Mouse (Mus musculus) olfactory bulb, adult 2 months (tissue): Measurements from ENCODE around the gene Cd300a. TPM values are rescaled to one million over a fixed set of nuclear protein-coding genes. Genes with fewer than 3 reads are reported as not detected.

ENCODE experiments used
- H3K27ac ChIP-seq: fragments of 200-500 bp; 2 replicates; pipeline ENCODE4 v1.5.1; 2012; ENCODE audit warnings: low read depth, low read length; ENCODE audit not compliant: insufficient read depth
- H3K4me1 ChIP-seq: fragments of 200-500 bp; 2 replicates; pipeline ENCODE4 v1.6.1; 2012; ENCODE audit warnings: low read length; ENCODE audit not compliant: control insufficient read depth, insufficient read depth
- H3K4me3 ChIP-seq: fragments of 200-500 bp; 2 replicates; pipeline ENCODE4 v1.5.1; 2012; ENCODE audit warnings: mild to moderate bottlenecking, low read depth, low read length, moderate library complexity; ENCODE audit not compliant: insufficient read depth
- CTCF ChIP-seq: fragments of 200-500 bp; IDR thresholded peaks from 2 replicates; pipeline ENCODE4 v1.5.1; 2012; ENCODE audit warnings: low read depth, mild to moderate bottlenecking, low read length, moderate library complexity; ENCODE audit not compliant: insufficient read depth
- POLR2A ChIP-seq: fragments of 200-500 bp; IDR thresholded peaks from 2 replicates; pipeline ENCODE4 v1.6.1; 2012; ENCODE audit warnings: mild to moderate bottlenecking, low read depth, low read length, moderate library complexity; ENCODE audit not compliant: insufficient read depth
- WGBS: fragments of 180-500 bp; shearing (Covaris S2); methylation state at CpG from one replicate; pipeline ENCODE4 v1.1.7; 2018; 5-methylcytosine and 5-hydroxymethylcytosine counted together
- polyA plus RNA-seq: library from polyadenylated mRNA; stranded (reverse); fragments of >200 nt; gene quantifications from 2 replicates; pipeline ENCODE4 v1.2.4, GENCODE M21; 2012; ENCODE audit warnings: low replicate concordance; ENCODE audit not compliant: missing spikeins, insufficient read depth, insufficient read length

Cd300a gene
- polyA plus RNA-seq, 1 experiment: not detected

GRCm38 (mm10) chr11:114851608-114852310 lies 38.1 kb upstream of the Cd300a start:
- no peak overlapping the region for H3K27ac ChIP-seq
- WGBS: under 1% methylated on average over 65 of the region's 65 CpGs
- peak overlapping the region; percentile 48 for H3K4me3 ChIP-seq
- peaks cover 26% of the 10 kb centered on the region for H3K4me1 ChIP-seq
- no peak for TF ChIP-seq POLR2A
- TF ChIP-seq CTCF: no peak

- Histone ChIP-seq H3K4me1 (peaks cover 26% of the 10 kb centered on the region), H3K4me3 (peak overlapping the region; percentile 48), H3K27ac (no peak overlapping the region)
- 15% methylated on average over 40 of the region's 40 CpGs for WGBS
- TF ChIP-seq POLR2A (no peak), CTCF (no peak)
These were observed 37.3 kb upstream of the Cd300a start for GRCm38 (mm10) chr11:114852311-114853173.

- H3K4me1 ChIP-seq: peaks cover 26% of the 10 kb centered on the region
- H3K4me3 ChIP-seq: no peak overlapping the region
- no peak overlapping the region for H3K27ac ChIP-seq
- TF ChIP-seq POLR2A (no peak), CTCF (no peak)
- WGBS: 66% methylated on average over 7 of the region's 7 CpGs
These were observed 36.5 kb upstream of the Cd300a start for GRCm38 (mm10) chr11:114853174-114853838.

- Histone ChIP-seq H3K27ac (no peak overlapping the region), H3K4me1 (peaks cover 26% of the 10 kb centered on the region), H3K4me3 (no peak overlapping the region)
- WGBS: 86% methylated on average over 6 of the region's 6 CpGs
- no peak for TF ChIP-seq CTCF
- TF ChIP-seq POLR2A: no peak
These were observed 35.3 kb upstream of the Cd300a start for GRCm38 (mm10) chr11:114854581-114854980.

- no peak overlapping the region for H3K4me3 ChIP-seq
- H3K27ac ChIP-seq: no peak overlapping the region
- peaks cover 20% of the 10 kb centered on the region for H3K4me1 ChIP-seq
- TF ChIP-seq POLR2A (no peak), CTCF (no peak)
- 90% methylated on average over 5 of the region's 5 CpGs for WGBS
These were observed 33.7 kb upstream of the Cd300a start for GRCm38 (mm10) chr11:114856125-114856524.

GRCm38 (mm10) chr11:114858641-114859040 lies 31.2 kb upstream of the Cd300a start:
- Histone ChIP-seq H3K27ac (no peak overlapping the region), H3K4me1 (no peaks in the 10 kb centered on the region), H3K4me3 (no peak overlapping the region)
- TF ChIP-seq CTCF (no peak), POLR2A (no peak)
- 97% methylated on average over 2 of the region's 2 CpGs for WGBS

GRCm38 (mm10) chr11:114861057-114861456 lies 28.8 kb upstream of the Cd300a start:
- Histone ChIP-seq H3K4me3 (no peak overlapping the region), H3K27ac (no peak overlapping the region), H3K4me1 (no peaks in the 10 kb centered on the region)
- TF ChIP-seq POLR2A (no peak), CTCF (no peak)
- WGBS: 61% methylated on average over 2 of the region's 2 CpGs

- 90% methylated on average over 3 of the region's 3 CpGs for WGBS
- Histone ChIP-seq H3K27ac (no peak overlapping the region), H3K4me1 (peaks cover 6% of the 10 kb centered on the region; the same call in 1 of the 2 replicates), H3K4me3 (no peak overlapping the region)
- TF ChIP-seq CTCF (no peak), POLR2A (no peak)
These were observed 27.2 kb upstream of the Cd300a start for GRCm38 (mm10) chr11:114862687-114863086.

GRCm38 (mm10) chr11:114863918-114864420 lies 25.9 kb upstream of the Cd300a start:
- WGBS: 93% methylated on average over 21 of the region's 21 CpGs
- Histone ChIP-seq H3K4me3 (no peak overlapping the region), H3K4me1 (peaks cover 6% of the 10 kb centered on the region; the same call in 1 of the 2 replicates), H3K27ac (no peak overlapping the region)
- no peak for TF ChIP-seq POLR2A
